Mouse (Mus musculus) left cerebral cortex, postnatal 25 days (tissue): ENCODE data around the gene Olfr1312. TPM values are rescaled to one million over a fixed set of nuclear protein-coding genes. Genes with fewer than 3 reads are reported as not detected.
"Not testable (repeated sequence)": the region's sequence is repeated elsewhere in the genome, so short reads cannot be mapped to it uniquely, and the experiment has no call there.

Source experiments
- DNase-seq, 2 experiments: peaks; one replicate each; pipeline ENCODE4 v3.0.0; 2022; ENCODE audit warnings: low spot score in 2 of 2, mixed read lengths in 1 of 2
- intact Hi-C: fragments of 180-260 bp; cut with DNase I; formaldehyde crosslinking; loops from one replicate; pipeline ENCODE4 v1.15.1; 2025
- total RNA-seq, 2 experiments: library from RNA; stranded (reverse); gene quantifications; 2 replicates each; pipeline ENCODE4 v1.2.3; 2021

The Olfr1312 gene
- total RNA-seq = not detected

- DNase-seq = no peak
- intact Hi-C loops = no loop called here
These were observed at the start of gene Olfr1312 for GRCm38 (mm10) chr2:112050138-112050537. Olfr1312 (minus strand) TSS chr2:112050238.

- no peak for DNase-seq
- intact Hi-C loops = no loop called here
These were observed 46.6 kb upstream of the Olfr1312 start, which contains the start of gene Olfr1314 for GRCm38 (mm10) chr2:112096681-112097080. Olfr1314 (minus strand) TSS chr2:112096781.

- no peak for DNase-seq
- intact Hi-C loops = no loop called here
These were observed 27.7 kb upstream of the Olfr1312 start, which contains the start of gene Olfr1313 for GRCm38 (mm10) chr2:112077743-112078142. Olfr1313 (minus strand) TSS chr2:112077843.

- intact Hi-C loops = not testable (repeated sequence)
These were observed 23.1 kb downstream of the Olfr1312 start for GRCm38 (mm10) chr2:112026971-112027370.

GRCm38 (mm10) chr2:112024312-112024711 lies 25.7 kb downstream of the Olfr1312 start, which contains the start of gene Olfr1311:
Olfr1311 (minus strand) TSS chr2:112024412.
- intact Hi-C loops = no loop called here
- DNase-seq = no peak

More at GRCm38 (mm10) chr2:112026971-112027370, 23.1 kb downstream of the Olfr1312 start:
- DNase-seq = not testable (repeated sequence)

GRCm38 (mm10) chr2:112014900-112015299 lies 35.1 kb downstream of the Olfr1312 start:
- no peak for DNase-seq
- intact Hi-C loops = no loop called here

GRCm38 (mm10) chr2:112012608-112013007 lies 37.4 kb downstream of the Olfr1312 start, which contains the start of gene Olfr1310:
Olfr1310 (minus strand) TSS chr2:112012708.
- intact Hi-C loops = no loop called here
- no peak for DNase-seq

- no peak for DNase-seq
These were observed 59.9 kb downstream of the Olfr1312 start, which contains the start of gene Olfr1309 for GRCm38 (mm10) chr2:111990181-111990580. Olfr1309 (minus strand) TSS chr2:111990281.

More at GRCm38 (mm10) chr2:111990181-111990580, 59.9 kb downstream of the Olfr1312 start, which contains the start of gene Olfr1309:
- intact Hi-C loops = no loop called here

Other genes starting within 250 kb of the Olfr1312 start
- not detected for gene Olfr1303, start 229.9 kb downstream of the Olfr1312 start, total RNA-seq
- gene Olfr1305, start 173.1 kb downstream of the Olfr1312 start, total RNA-seq = not detected
- gene Olfr1306, start 134.0 kb downstream of the Olfr1312 start, total RNA-seq = not detected
- under 1 TPM; 0.02 to 0.05 TPM for gene Olfr1307, start 100.8 kb downstream of the Olfr1312 start, total RNA-seq
- not detected for gene Olfr1308, start 85.3 kb downstream of the Olfr1312 start, total RNA-seq
- gene Olfr1309, start 60.0 kb downstream of the Olfr1312 start, total RNA-seq = not detected
- not detected for gene Olfr1310, start 37.5 kb downstream of the Olfr1312 start, total RNA-seq
- gene Olfr1311, start 25.8 kb downstream of the Olfr1312 start, total RNA-seq = not detected
- not detected for gene Olfr1313, start 27.6 kb upstream of the Olfr1312 start, total RNA-seq
- gene Olfr1314, start 46.5 kb upstream of the Olfr1312 start, total RNA-seq = not detected
- not detected for gene Olfr1315-ps1, start 65.2 kb upstream of the Olfr1312 start, total RNA-seq
- gene Olfr1316, start 84.7 kb upstream of the Olfr1312 start, total RNA-seq = not detected
- gene Olfr1317, start 90.1 kb upstream of the Olfr1312 start, total RNA-seq = not detected
- gene Olfr1318, start 104.0 kb upstream of the Olfr1312 start, total RNA-seq = not detected
- 100 to 1,000 TPM; 135 to 158 TPM for gene Lpcat4, start 189.2 kb upstream of the Olfr1312 start, total RNA-seq
- under 1 TPM in 1 of 2 experiments, not detected in 1; 0.09 TPM for gene Nutm1, start 209.1 kb upstream of the Olfr1312 start, total RNA-seq
- gene Nop10, start 211.7 kb upstream of the Olfr1312 start, total RNA-seq = 10 to 100 TPM; 50.4 to 55.0 TPM
- gene Slc12a6, start 215.6 kb upstream of the Olfr1312 start, total RNA-seq = 100 to 1,000 TPM; 119 to 130 TPM
- gene Gm21985, start 216.1 kb upstream of the Olfr1312 start, total RNA-seq = 1 to 10 TPM; 4.1 to 4.4 TPM